Mouse (Mus musculus) cerebellum, adult 11-12 months (tissue): ENCODE measurements around the gene Aoah.

Source experiments
- DNase-seq: peaks from one replicate; pipeline ENCODE4 v3.0.0; 2022

Aoah gene

GRCm38 (mm10) chr13:20916698-20917511, 123.0 kb downstream of the Aoah start:
- DNase-seq = no peak

DNA sequence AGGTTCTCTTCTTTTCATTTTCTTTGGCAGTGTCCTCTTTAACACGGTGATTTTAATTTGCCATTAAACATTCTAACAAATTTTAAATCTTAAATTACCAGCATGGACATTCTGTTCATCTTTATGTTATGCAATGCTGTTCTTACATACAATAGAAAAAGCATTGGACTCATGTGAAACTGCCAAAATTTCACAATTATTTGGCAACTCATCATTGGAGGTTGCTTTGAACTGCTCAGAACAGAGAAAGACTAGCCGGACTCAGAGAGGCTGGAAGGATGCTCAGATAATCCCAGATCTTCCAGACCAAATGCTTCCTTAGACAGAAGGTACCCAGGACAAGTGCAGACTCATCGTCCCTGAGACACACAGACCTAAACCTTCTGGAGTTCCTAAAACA, 126.5 kb downstream of the Aoah start:
- no peak for DNase-seq

GRCm38 (mm10) chr13:20936016-20936415, 142.1 kb downstream of the Aoah start:
- DNase-seq = no peak

DNA sequence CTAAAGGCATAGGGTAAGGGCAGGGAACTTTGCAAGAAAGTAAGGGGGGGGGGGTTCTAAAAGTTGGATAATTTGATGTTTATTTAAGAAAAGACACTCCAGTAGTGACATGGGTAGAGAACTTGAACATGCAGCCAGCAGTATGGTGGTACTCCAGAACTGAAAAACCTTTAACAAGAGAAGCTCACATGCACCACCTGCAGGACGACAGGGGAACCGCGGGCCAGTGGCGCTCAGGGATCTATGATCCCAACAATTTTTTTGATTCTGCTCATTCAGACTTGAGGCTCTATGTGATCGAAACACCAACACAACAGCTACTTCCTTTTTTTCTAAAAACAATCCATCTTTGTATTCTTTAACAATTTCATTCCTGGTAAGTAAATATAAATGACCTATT, 143.5 kb downstream of the Aoah start:
- peak; percentile 25 for DNase-seq

GRCm38 (mm10) chr13:20939099-20939498, 145.2 kb downstream of the Aoah start:
- DNase-seq = no peak

GRCm38 (mm10) chr13:20940389-20940788, 146.5 kb downstream of the Aoah start:
- no peak for DNase-seq

DNA sequence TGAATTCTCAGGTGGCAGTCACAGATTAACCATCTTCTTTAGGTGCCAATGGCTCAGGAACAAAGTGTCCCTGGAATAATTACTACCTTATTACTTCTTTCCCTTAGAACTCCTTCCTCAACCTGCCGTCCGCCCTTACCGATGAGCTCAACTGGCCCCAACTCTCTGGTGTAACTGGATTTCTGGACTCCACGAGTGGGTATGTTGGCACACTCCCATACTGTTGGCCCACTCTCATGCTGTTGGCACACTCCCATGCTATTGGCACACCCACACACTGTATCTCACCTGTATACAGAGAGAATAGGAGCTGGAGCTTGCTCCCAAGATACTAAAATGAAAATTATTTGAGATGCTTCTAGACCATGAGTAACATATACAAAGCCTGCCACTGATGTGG, 147.8 kb downstream of the Aoah start:
- DNase-seq = no peak

- DNase-seq = no peak
These were observed 169.2 kb downstream of the Aoah start for GRCm38 (mm10) chr13:20963086-20963485.

GRCm38 (mm10) chr13:20981234-20982230, 187.6 kb downstream of the Aoah start:
- DNase-seq = no peak

DNA sequence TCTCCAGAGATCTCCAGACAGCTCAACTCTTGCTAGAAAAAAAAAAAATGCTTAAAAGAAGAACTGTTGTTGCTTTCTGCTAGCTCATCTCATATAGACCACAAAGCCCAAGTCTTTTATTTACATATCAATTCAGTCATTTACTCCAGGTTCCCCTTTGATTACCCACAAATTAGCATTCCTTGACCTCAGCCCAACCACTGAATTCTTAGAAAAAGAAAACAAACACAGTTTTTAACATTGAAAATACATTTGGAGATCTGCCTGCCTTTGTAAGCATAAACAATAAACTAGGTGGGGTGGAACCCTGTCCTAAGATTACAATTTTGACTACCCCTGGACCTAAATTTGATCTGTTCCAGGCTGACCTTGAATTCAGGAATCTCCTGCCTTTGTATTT, 191.6 kb downstream of the Aoah start:
- DNase-seq = no peak

GRCm38 (mm10) chr13:20985961-20986360, 192.0 kb downstream of the Aoah start:
- no peak for DNase-seq

DNA sequence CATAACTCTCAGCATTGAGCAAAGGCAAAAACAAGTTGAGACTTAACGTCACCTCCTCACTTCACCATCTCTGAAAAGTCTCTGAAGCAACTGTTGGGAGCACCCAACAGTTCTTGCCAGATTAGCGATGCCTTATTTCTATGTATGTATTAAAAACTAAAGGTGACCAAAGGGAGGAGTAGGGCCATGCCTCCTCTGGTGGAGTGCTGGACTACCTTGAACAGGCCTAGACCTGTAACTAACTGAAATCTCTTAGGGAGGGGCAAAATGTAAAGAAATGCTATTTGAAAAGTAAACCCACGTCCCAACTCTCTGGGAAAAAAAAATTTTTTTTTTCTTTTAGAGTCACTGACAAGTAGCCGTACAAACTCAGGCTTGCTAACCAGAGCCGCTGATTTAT, 211.3 kb downstream of the Aoah start:
- no peak for DNase-seq

DNA sequence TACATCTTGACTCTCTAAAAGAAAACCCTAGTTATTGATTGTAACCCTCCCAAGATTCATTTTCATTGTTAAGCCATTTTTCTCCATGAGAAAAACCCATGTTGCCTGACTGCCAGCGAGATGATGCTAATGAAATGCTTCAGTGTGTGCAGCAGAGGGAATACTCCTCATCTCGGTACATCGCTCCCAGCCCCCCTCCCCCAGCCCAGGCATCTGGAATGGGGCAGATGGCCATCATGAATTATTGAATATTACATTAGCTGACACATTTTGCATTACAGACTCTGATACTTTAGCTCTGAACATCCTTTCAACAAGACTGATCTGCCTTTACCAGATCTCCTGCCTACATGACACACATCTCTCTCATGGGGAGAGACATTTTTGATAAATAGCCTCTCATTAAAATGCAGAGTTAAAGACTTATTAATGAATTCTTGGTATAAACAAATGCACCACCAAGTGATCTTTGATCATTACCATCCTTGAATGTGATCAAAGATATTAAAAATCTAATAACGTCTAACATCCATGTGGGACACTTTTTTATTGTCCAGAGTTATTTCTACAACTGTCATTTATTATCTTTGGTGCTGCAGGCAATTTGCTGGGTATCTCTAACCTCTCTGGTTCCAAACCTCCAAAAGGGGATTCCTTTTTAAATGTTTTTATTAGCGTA, 211.9 kb downstream of the Aoah start:
- no peak for DNase-seq

GRCm38 (mm10) chr13:21006321-21006653, 212.4 kb downstream of the Aoah start:
- DNase-seq = no peak

DNA sequence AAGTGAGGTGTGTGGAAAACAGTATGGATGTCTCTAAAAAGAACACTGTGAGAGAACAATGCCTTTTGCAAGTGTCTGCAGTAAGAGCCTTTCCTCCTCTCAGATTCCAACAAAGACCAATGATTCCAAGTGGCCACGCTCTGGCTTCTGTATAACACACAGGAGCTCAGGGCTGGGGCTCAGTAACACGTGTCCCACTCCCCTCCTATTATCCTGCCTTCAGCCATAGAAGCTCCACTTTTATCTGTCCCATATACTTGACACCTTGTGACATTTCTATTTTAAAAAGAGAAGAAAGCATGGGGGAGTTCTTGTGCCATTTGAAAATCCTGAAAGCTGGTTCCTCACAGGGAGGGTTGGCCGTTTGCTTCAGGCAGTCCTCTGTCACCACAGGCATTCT, 219.7 kb downstream of the Aoah start:
- DNase-seq = no peak

- no peak for DNase-seq
These were observed 230.9 kb downstream of the Aoah start for GRCm38 (mm10) chr13:21024831-21025230.

- peak; percentile 90 for DNase-seq
These were observed 239.3 kb downstream of the Aoah start for GRCm38 (mm10) chr13:21033176-21033575.

DNA sequence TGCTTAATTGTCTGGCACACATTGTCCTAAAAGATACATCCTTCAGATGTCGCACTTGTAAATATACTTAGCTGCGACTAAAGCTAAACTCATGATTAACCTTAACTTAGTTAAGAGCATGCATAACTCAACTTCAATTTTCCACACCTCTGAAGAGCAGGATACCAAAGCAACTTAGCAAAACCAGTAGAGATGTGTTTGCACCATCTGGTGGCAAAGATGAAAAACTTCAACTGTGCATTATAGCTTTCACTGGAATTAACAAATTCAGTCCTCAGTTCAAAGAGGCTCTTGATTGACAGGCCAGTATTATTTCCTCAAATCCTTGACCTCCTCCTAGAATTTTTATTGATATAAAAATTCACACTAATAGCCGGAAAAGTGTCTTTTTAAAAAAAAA, 241.1 kb downstream of the Aoah start:
- no peak for DNase-seq

GRCm38 (mm10) chr13:21035981-21036380, 242.1 kb downstream of the Aoah start:
- DNase-seq = peak; percentile 18

DNA sequence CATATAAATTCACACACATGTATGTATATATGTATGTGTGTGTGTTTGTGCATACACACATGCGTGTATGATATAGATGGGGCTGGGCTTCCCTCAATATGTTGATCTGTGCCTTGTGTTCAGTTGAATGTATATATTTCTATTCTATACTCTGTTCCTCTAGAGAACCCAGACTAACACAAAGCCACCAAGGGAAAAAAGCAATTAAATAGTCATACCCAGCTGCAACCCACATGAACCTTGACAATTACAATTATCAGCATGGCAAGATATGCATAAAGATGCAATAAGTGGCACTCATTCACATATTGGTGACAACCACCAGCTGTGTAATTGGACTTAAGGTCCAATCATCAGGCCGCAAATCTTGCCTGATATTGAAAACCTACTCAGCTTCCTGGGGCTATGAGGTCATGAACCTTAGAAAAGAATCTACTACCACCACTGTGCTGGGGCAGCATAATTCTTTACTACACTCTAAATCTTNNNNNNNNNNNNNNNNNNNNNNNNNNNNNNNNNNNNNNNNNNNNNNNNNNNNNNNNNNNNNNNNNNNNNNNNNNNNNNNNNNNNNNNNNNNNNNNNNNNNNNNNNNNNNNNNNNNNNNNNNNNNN, 246.8 kb downstream of the Aoah start:
- no peak for DNase-seq

DNA sequence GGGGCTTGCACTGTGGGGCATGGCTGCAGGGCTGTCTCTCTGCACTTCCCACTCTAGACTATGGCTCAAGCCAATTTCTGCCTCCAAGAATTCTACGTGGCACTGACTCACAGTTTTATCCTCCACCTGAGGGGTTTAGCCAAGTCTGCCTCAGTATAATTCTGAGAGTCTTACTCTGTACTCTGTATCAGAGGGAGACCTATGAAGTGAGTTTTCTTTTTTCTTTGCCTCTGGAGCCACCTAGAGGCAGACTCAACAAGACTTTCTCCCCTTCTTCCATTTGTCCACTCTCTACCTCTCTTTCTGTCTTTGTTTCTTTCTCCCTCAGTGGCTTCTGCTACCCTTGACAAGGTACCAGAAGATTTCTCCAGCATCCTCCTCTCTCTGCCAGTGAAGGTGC, 256.2 kb downstream of the Aoah start:
- no peak for DNase-seq

DNA sequence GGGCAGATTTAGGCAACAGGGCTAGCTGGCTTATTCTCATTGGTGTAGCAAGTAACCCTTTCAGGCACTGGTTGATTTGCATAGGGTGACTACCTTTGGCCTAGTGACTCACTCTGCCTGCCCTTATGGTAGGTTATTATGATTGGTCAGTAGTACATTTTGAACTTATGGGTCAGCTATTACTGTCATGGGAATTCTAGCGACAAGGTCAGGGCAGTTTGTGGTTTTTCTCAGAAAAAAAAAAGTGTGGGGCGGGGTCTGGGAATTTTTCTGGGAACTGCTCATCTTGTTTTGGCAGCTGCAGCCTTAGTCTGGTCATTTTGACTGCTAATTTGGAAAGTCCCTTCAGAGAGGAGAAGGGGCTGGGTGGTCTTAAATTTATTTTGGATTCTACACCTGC, 272.1 kb downstream of the Aoah start:
- DNase-seq = no peak

GRCm38 (mm10) chr13:21074847-21075246, 280.9 kb downstream of the Aoah start, which contains the start of gene Olfr1370:
TSS of gene Olfr1370 (minus strand) at chr13:21074947.
- DNase-seq = no peak
